Mouse (Mus musculus) left cerebral cortex, postnatal 10 days (tissue): ENCODE measurements at regions not wholly inside any gene's neighbourhood (a gene's known extent, or its start where the extent isn't known, plus 50 kb on each side); places are given as distances from the start of the nearest gene placed in this dataset.
A peak's percentile ranks its signal among the peaks of the same experiment; 100 is the strongest.

Experiments
- DNase-seq, 2 experiments: peaks; one replicate each; pipeline ENCODE4 v3.0.0; 2021 to 2022; ENCODE audit warnings: low spot score in 2 of 2, mixed read lengths in 1 of 2; ENCODE audit errors: extremely low spot score in 1 of 2
- intact Hi-C: fragments of 180-260 bp; cut with DNase I; formaldehyde crosslinking; loops from one replicate; pipeline ENCODE4 v1.15.1; 2025

DNA sequence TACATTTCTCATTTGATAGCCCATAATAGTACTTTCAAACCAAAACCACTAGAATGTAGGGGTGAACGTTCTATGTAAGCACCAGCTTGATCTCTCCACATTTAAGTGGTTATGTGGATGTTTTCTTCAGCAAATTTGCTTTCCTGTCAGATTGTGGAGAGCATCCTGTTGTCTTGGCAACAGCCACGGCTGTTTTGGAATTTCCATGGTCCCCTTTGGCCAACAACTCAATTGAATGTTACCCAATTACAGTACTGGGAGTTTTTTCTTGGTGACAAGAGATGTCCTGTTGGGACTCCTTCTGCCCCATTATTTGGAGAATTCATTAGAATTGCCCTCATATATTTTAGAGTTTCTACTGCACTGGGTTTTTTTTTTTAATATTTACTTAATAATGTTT is 503.2 kb downstream of the Ndufa4 start:
- DNase-seq: peak in 1 of 2 experiments; percentile 2

DNA sequence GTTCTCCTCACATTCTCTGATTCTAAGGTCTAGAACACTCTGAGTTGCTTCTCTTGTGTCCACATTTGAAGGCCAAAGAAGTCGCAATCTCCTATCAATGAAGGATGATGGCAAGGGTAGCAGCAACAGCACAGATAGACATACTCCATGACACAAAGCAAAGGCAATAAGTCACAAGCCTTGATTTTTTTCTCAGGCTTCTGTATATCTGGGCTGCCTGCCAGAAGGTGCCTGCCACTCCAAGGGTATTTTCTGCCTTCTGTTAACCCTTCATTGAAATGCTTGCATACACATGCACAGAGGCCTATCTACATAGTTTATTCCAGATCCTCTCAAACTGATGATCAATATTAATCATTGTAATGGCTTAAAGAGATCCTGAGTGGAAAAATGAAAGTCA is 548.2 kb downstream of the Ndufa4 start:
- no peak for DNase-seq
- intact Hi-C loops: no loop called here

More for the DNA sequence above, 503.2 kb downstream of the Ndufa4 start:
- intact Hi-C loops: no loop called here

DNA sequence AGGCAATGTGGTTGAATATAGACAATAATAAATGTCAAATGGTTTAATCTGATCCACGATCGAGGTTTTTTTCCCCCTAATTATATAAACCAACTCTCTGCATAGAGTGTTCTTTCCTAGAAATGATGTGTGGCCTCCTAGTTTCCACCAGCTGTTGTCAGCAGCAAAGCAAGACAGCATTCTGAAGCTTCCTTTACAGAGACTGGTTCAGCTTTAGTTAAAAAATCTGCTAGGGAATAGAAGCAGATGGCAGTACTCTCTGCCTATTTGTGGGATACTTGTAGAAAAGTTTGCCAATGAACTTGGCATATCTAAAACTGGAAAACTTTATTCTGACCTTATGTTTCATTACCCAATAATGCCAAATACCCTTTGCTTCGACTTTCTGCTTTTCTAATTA is 553.7 kb downstream of the Ndufa4 start:
- DNase-seq: peak in 1 of 2 experiments; percentile 11
- intact Hi-C loops: no loop called here

DNA sequence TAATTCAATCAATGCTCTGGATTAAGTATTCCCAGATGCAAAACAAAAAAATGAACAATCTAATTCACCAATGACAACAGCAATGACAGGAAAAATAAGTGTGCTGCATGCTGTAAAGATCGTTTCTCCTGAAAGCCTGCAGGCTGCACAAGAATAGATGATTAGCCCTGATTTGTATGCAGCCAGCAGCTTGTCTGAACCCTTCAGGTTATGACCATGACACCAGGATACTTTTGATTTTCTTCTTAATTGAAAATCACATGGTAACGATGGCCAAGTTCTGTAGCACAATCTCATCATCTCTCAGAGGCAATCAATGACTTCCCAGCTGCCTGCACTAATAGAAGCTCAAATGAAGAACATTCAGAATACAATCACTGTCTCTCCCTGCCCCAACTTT is 573.2 kb downstream of the Ndufa4 start:
- no peak for DNase-seq
- intact Hi-C loops: no loop called here

DNA sequence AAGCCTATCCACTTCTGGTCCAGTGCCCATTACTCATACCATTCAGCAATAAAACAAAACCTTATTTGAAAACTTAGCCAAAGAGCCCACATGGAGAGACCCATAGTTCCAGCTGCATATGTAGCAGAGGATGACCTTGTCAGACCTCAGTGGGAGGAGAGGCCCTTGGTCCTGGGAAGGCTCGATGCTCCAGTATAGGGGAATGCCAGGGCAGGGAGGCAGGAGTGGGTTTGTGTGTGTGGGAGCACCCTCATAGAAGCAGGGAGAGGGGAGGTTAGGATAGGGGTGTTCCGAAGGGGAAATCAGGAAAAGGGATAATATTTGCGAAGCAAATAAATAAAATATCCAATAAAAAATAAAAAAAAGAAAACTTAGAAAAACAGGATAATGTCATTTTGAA is 593.6 kb downstream of the Ndufa4 start:
- DNase-seq: no peak
- intact Hi-C loops: no loop called here

DNA sequence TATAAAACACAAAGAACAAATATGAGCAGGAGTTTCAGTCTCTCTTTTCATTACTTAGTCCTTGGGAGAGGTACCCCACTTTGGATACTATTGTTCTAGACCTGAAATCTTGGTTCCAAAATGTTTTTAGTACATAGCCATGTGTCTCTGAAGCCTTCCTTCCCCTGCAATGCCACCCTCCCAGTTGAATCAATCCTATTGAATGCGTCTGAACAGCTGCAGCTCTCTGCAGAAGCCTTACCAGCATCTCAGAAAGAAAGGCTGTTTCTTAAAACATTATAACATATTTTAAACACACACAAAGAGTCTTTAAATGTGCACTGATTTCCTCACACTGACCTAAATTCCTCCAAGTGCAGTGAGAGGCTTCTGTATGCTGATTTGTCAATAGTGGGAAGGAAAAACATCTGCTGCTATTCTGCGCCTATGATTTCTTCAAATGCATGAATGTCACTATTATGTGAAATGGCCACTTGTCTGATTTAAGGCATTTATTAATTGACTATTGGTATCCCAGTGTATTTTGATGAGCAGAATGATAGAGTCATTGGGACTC is 601.2 kb downstream of the Ndufa4 start:
- DNase-seq: peak in 1 of 2 experiments; percentile 9
- intact Hi-C loops: no loop called here

DNA sequence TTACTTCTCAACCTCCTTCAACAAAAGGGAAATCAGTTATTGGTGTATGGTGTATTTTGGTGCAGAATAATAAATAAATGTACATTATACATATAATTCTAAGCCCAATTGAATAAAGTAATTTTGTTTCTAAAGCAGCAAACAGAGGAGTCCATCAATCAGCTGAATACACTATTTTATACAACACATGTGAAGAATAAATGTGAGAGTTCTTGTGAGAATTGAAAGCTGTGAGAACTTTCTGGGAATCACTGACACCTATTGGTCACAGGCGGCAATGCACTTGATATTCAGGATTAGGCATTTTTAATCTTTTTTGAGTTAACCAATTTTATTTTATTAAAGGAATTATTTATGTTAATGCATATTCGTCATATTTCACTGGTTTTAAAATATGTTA is 623.3 kb downstream of the Ndufa4 start:
- intact Hi-C loops: loop anchor here (10.0 kb wide), 1 partner anchor 1129 kb away; no protein-coding TSS in a partner anchor
- peak in 1 of 2 experiments; percentile 23 for DNase-seq

DNA sequence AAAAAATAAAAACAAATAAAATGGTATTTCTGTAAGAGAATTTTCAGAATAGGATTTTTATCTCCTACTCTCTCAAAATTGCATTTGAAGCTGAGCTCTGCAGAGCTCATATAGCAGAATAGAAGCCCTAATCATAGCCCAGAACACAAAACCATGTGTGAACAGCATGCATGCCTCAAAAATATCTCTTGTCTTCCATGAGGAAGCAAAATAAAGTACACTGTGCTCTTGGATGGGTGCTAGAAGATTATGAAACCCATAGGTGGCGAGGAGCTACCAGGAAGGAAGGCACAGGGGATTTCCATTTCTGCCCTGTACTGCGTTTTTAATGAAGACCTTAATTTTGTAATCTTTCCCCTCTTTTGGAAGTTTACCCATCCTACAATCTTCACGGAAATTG is 632.1 kb downstream of the Ndufa4 start:
- intact Hi-C loops: no loop called here
- no peak for DNase-seq
